Mouse (Mus musculus): ENCODE measurements around the gene Fbxw4. TPM values are rescaled to one million over a fixed set of nuclear protein-coding genes. Genes with fewer than 3 reads are reported as not detected.

The Fbxw4 gene
- 125 and 143 TPM in 2 replicates for polyA plus RNA-seq (2012; rRNA removed; ENCODE audit: low replicate concordance)

GRCm38 (mm10) chr19:45659738-45660502 lies at the start of gene Fbxw4:
Gene Fbxw4, minus strand, starts transcription at chr19:45660312.

GRCm38 (mm10) chr19:45560153-45560890 lies 99.8 kb downstream of the Fbxw4 start, which contains the start of the genes Poll and Gm17018:
Gene Poll, minus strand, starts transcription at chr19:45560531.
Gene Gm17018, plus strand, starts transcription at chr19:45560615.

Other genes starting within 250 kb of the Fbxw4 start
- 13.3 and 14.2 TPM in 2 replicates for gene Poll, start 99.8 kb downstream of the Fbxw4 start, polyA plus RNA-seq (2012; rRNA removed; ENCODE audit: low replicate concordance)
- gene Gm17018, start 99.7 kb downstream of the Fbxw4 start, polyA plus RNA-seq (2012; rRNA removed; ENCODE audit: low replicate concordance): 6.8 and 7.2 TPM in 2 replicates
- gene Fgf8, start 82.6 kb upstream of the Fbxw4 start, polyA plus RNA-seq (2012; rRNA removed; ENCODE audit: low replicate concordance): not detected in 2 replicates
- gene Npm3, start 89.3 kb upstream of the Fbxw4 start, polyA plus RNA-seq (2012; rRNA removed; ENCODE audit: low replicate concordance): 26.0 and 64.5 TPM in 2 replicates
- gene Mgea5, start 123.5 kb upstream of the Fbxw4 start, polyA plus RNA-seq (2012; rRNA removed; ENCODE audit: low replicate concordance): 16.8 and 29.1 TPM in 2 replicates
- 1.7 and 2.2 TPM in 2 replicates for gene Kcnip2, start 155.7 kb upstream of the Fbxw4 start, polyA plus RNA-seq (2012; rRNA removed; ENCODE audit: low replicate concordance)

Measured in mammary gland, adult 2 months (tissue).